Mouse (Mus musculus): Measurements from ENCODE around the gene Arid3a.

Gene Arid3a

GRCm38 (mm10) chr10:79976071-79976721, 49.4 kb downstream of the Arid3a start:
- DNase-seq (ENCODE audit: low read depth) = no peak

- no peak for DNase-seq (ENCODE audit: low read depth)
Observed at GRCm38 (mm10) chr10:79976722-79977107, 49.9 kb downstream of the Arid3a start.

- DNase-seq (ENCODE audit: low read depth) = no peak
Observed at GRCm38 (mm10) chr10:79977324-79977723, 50.5 kb downstream of the Arid3a start.

GRCm38 (mm10) chr10:79978061-79978460, 51.2 kb downstream of the Arid3a start:
- no peak for DNase-seq (ENCODE audit: low read depth)

- DNase-seq (ENCODE audit: low read depth) = no peak
Observed at GRCm38 (mm10) chr10:79979401-79980155, 52.7 kb downstream of the Arid3a start.

GRCm38 (mm10) chr10:79983205-79983604, 56.4 kb downstream of the Arid3a start:
- no peak for DNase-seq (ENCODE audit: low read depth)

GRCm38 (mm10) chr10:79983670-79984069, 56.8 kb downstream of the Arid3a start:
- DNase-seq (ENCODE audit: low read depth) = no peak

GRCm38 (mm10) chr10:79984195-79984816, 57.5 kb downstream of the Arid3a start, which contains the start of gene Tmem259:
Tmem259 (minus strand) TSS chr10:79984330.
- DNase-seq (ENCODE audit: low read depth) = peak; percentile 80

- DNase-seq (ENCODE audit: low read depth) = peak; percentile 95
Observed at GRCm38 (mm10) chr10:79984871-79985270, 58.0 kb downstream of the Arid3a start.

- DNase-seq (ENCODE audit: low read depth) = no peak
Observed at GRCm38 (mm10) chr10:79985334-79986231, 58.7 kb downstream of the Arid3a start.

- no peak for DNase-seq (ENCODE audit: low read depth)
Observed at GRCm38 (mm10) chr10:79986232-79986878, 59.5 kb downstream of the Arid3a start.

GRCm38 (mm10) chr10:79986963-79987362, 60.1 kb downstream of the Arid3a start:
- DNase-seq (ENCODE audit: low read depth) = peak; percentile 90

GRCm38 (mm10) chr10:79987771-79988505, 61.1 kb downstream of the Arid3a start:
- DNase-seq (ENCODE audit: low read depth) = no peak

GRCm38 (mm10) chr10:79988506-79989271, 61.8 kb downstream of the Arid3a start, which contains the start of gene Cnn2:
Cnn2 (plus strand) TSS chr10:79988584.
- no peak for DNase-seq (ENCODE audit: low read depth)

GRCm38 (mm10) chr10:79989272-79989786, 62.5 kb downstream of the Arid3a start:
- DNase-seq (ENCODE audit: low read depth) = no peak

- no peak for DNase-seq (ENCODE audit: low read depth)
Observed at GRCm38 (mm10) chr10:79989870-79990269, 63.0 kb downstream of the Arid3a start.

GRCm38 (mm10) chr10:79991099-79991498, 64.3 kb downstream of the Arid3a start:
- DNase-seq (ENCODE audit: low read depth) = no peak

GRCm38 (mm10) chr10:79991548-79991947, 64.7 kb downstream of the Arid3a start:
- no peak for DNase-seq (ENCODE audit: low read depth)

- DNase-seq (ENCODE audit: low read depth) = no peak
Observed at GRCm38 (mm10) chr10:79994397-79995115, 67.7 kb downstream of the Arid3a start.
